Mouse (Mus musculus): Measurements from ENCODE around the gene Pigb. TPM values are rescaled to one million over a fixed set of nuclear protein-coding genes. Genes with fewer than 3 reads are reported as not detected.

The Pigb gene
- 2.5 TPM for polyA plus RNA-seq (2015; fragmentation: Illumina TruSeq; extraction: RNeasy Lipid Tissue Mini Kit (QIAGEN cat#74804); ENCODE audit: insufficient read depth, low read depth, low replicate concordance)

GRCm38 (mm10) chr9:73040080-73040479, at the start of gene Pigb:
TSS of gene Pigb (minus strand) at chr9:73040378.

GRCm38 (mm10) chr9:73044146-73045079, 4.2 kb upstream of the Pigb start, which contains the start of gene Rab27a:
TSS of gene Rab27a (plus strand) at chr9:73044854.

GRCm38 (mm10) chr9:72985250-72986220, 54.6 kb downstream of the Pigb start, which contains the start of the genes Ccpg1os and Ccpg1:
TSS of gene Ccpg1os (minus strand) at chr9:72985382.
TSS of gene Ccpg1 (plus strand) at chr9:72985429.

GRCm38 (mm10) chr9:72958521-72959450, 81.4 kb downstream of the Pigb start, which contains the start of the genes Dyx1c1 and Gm44503:
TSS of gene Dyx1c1 (plus strand) at chr9:72958785.
TSS of gene Gm44503 (plus strand) at chr9:72958852.

Other genes with a start within 250 kb of the Pigb start
- 0.11 TPM for gene Prtg, start 233.5 kb downstream of the Pigb start, polyA plus RNA-seq (2015; fragmentation: Illumina TruSeq; extraction: RNeasy Lipid Tissue Mini Kit (QIAGEN cat#74804); ENCODE audit: insufficient read depth, low read depth, low replicate concordance)
- gene Pygo1, start 114.7 kb downstream of the Pigb start, polyA plus RNA-seq (2015; fragmentation: Illumina TruSeq; extraction: RNeasy Lipid Tissue Mini Kit (QIAGEN cat#74804); ENCODE audit: insufficient read depth, low read depth, low replicate concordance), result 0.59 TPM
- not detected for gene Dyx1c1, start 81.6 kb downstream of the Pigb start, polyA plus RNA-seq (2015; fragmentation: Illumina TruSeq; extraction: RNeasy Lipid Tissue Mini Kit (QIAGEN cat#74804); ENCODE audit: insufficient read depth, low read depth, low replicate concordance)
- gene Gm44503, start 81.5 kb downstream of the Pigb start, polyA plus RNA-seq (2015; fragmentation: Illumina TruSeq; extraction: RNeasy Lipid Tissue Mini Kit (QIAGEN cat#74804); ENCODE audit: insufficient read depth, low read depth, low replicate concordance), result not detected
- 2.7 TPM for gene Ccpg1os, start 55.0 kb downstream of the Pigb start, polyA plus RNA-seq (2015; fragmentation: Illumina TruSeq; extraction: RNeasy Lipid Tissue Mini Kit (QIAGEN cat#74804); ENCODE audit: insufficient read depth, low read depth, low replicate concordance)
- 47.7 TPM for gene Ccpg1, start 54.9 kb downstream of the Pigb start, polyA plus RNA-seq (2015; fragmentation: Illumina TruSeq; extraction: RNeasy Lipid Tissue Mini Kit (QIAGEN cat#74804); ENCODE audit: insufficient read depth, low read depth, low replicate concordance)
- 9.7 TPM for gene Rab27a, start 4.5 kb upstream of the Pigb start, polyA plus RNA-seq (2015; fragmentation: Illumina TruSeq; extraction: RNeasy Lipid Tissue Mini Kit (QIAGEN cat#74804); ENCODE audit: insufficient read depth, low read depth, low replicate concordance)
- 0.50 TPM for gene Khdc3, start 61.5 kb upstream of the Pigb start, polyA plus RNA-seq (2015; fragmentation: Illumina TruSeq; extraction: RNeasy Lipid Tissue Mini Kit (QIAGEN cat#74804); ENCODE audit: insufficient read depth, low read depth, low replicate concordance)
- not detected for gene Gm20509, start 62.1 kb upstream of the Pigb start, polyA plus RNA-seq (2015; fragmentation: Illumina TruSeq; extraction: RNeasy Lipid Tissue Mini Kit (QIAGEN cat#74804); ENCODE audit: insufficient read depth, low read depth, low replicate concordance)
- 9.4 TPM for gene Rsl24d1, start 73.0 kb upstream of the Pigb start, polyA plus RNA-seq (2015; fragmentation: Illumina TruSeq; extraction: RNeasy Lipid Tissue Mini Kit (QIAGEN cat#74804); ENCODE audit: insufficient read depth, low read depth, low replicate concordance)

All from pancreas, adult 10 weeks (tissue).